Mouse (Mus musculus): Measurements from ENCODE around the gene Pld5. TPM values are rescaled to one million over a fixed set of nuclear protein-coding genes. Genes with fewer than 3 reads are reported as not detected.
A peak's percentile ranks its signal among the peaks of the same experiment; 100 is the strongest.

Pld5 gene
- total and polyA plus RNA-seq, 2 experiments = not detected

DNA sequence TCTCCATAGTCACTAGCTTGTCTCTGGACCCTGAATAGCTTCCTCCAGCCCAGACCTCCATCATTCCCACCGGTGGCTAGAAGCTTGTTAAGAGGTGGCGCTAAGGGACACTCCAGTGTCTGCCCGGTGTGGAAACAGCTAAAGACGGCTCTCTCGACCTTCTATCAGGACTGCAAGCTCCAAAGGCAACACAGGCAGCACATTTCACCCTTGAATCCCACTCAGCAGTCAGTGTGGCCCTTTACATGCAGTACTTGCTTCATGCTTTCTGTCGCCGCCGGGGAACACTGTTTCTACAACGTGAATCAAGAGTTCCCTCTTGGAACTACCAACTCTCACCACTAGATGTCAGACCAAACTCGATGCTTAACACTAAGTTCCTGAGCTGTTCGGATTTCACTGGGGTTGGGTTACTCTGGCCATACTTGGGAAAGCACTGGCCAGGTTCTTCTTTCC is 338.8 kb downstream of the Pld5 start:
- no peaks in the 10 kb centered on the region for H3K27me3 ChIP-seq (ENCODE audit: control insufficient read depth, insufficient read depth, low read length)
- H3K79me2 ChIP-seq (ENCODE audit: control insufficient read depth, insufficient read depth, low read length) = no peaks in the 10 kb centered on the region
- no peak overlapping the region for H3K27ac ChIP-seq (replicated peaks; ENCODE audit: insufficient read depth, low read depth, low read length)
- WGBS = 14% methylated on average over 11 of the region's 11 CpGs
- TF ChIP-seq POLR2A (IDR thresholded peaks at IDR 0.05; ENCODE audit: extremely low read depth, insufficient read depth, low read length) (no peak), CTCF (IDR thresholded peaks at IDR 0.05; ENCODE audit: low read depth, low read length) (peak; percentile 27; the same call in 1 of the 2 replicates)
- peaks cover 2% of the 10 kb centered on the region for H3K4me1 ChIP-seq (ENCODE audit: control insufficient read depth, insufficient read depth, low read length)
- H3K4me3 ChIP-seq (ENCODE audit: insufficient read depth, low read depth, low read length) = no peak overlapping the region
- DNase-seq (ENCODE audit: extremely low read depth, low read depth, low spot score) = peak; percentile 56
- H3K36me3 ChIP-seq (ENCODE audit: control insufficient read depth, insufficient read depth, low read length) = no peaks in the 10 kb centered on the region
- H3K9ac ChIP-seq (ENCODE audit: low read depth, low read length) = peak overlapping the region; percentile 52

DNA sequence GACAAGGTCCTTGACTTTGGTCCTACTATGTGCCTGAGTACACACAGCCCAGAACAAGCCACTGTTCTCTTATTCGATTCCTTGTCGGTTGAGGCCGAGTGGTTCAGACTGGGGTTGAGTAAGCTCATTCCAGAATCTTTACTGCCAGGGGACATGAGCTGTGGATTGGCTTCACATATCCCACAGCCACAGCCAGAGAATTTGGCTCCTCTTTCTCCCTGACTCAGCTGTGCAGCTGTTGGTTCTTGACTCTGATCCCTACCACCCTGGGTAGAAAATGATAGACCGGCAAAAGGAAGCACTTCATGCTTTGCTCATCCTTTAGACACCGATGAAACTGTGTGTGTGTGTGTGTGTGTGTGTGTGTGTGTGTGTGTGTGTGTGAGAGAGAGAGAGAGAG is 343.7 kb downstream of the Pld5 start:
- DNase-seq (ENCODE audit: extremely low read depth, low read depth, low spot score) = no peak
- TF ChIP-seq CTCF (IDR thresholded peaks at IDR 0.05; ENCODE audit: low read depth, low read length) (no peak), POLR2A (IDR thresholded peaks at IDR 0.05; ENCODE audit: extremely low read depth, insufficient read depth, low read length) (no peak)
- Histone ChIP-seq H3K36me3 (ENCODE audit: control insufficient read depth, insufficient read depth, low read length) (no peaks in the 10 kb centered on the region), H3K27ac (replicated peaks; ENCODE audit: insufficient read depth, low read depth, low read length) (no peak overlapping the region), H3K79me2 (ENCODE audit: control insufficient read depth, insufficient read depth, low read length) (no peaks in the 10 kb centered on the region), H3K27me3 (ENCODE audit: control insufficient read depth, insufficient read depth, low read length) (no peaks in the 10 kb centered on the region), H3K4me1 (ENCODE audit: control insufficient read depth, insufficient read depth, low read length) (peaks cover 2% of the 10 kb centered on the region), H3K9ac (ENCODE audit: low read depth, low read length) (no peak overlapping the region), H3K4me3 (ENCODE audit: insufficient read depth, low read depth, low read length) (no peak overlapping the region)
- 85% methylated on average over 5 of the region's 5 CpGs for WGBS

DNA sequence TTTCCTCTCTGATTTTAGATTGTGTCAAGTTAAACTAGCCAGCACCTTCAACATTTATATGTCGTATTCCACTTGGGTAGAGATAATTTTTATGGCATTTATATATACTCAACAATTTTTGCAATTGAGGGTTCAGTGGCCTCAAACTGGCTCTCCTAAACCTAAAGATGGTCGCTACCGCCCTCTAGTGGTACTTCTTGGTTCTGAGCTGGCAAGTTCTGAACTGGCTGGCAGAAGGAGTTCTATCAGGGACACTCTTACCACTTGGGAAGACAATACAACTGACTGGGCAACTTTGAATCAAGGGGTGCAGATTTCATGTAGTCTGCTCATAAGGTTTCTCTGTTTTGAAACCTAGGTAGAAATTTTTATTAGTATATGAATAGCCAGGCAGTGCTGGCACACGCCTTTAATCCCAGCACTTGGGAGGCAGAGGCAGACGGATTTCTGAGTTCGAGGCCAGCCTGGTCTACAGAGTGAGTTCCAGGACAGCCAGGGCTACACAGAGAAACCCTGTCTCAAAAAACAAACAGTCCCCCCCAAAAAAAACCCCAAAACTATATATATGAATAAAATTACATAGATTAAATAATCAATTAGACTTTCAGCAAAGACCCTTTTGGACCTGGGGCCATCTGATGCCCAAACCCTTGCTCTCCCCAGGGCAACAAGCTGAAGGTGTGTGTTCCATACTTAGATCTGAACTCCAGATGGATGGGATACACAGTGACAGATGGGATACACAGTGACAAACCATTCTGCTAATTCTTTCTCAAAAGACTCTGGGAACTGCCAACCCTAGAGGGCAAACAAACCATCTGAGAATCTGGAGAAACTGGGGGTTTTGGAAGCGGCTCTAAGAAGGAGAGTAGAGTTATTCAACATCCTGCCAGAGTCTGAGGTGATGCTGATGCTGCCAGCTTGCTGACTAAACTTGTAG is 351.0 kb downstream of the Pld5 start:
- TF ChIP-seq CTCF (IDR thresholded peaks at IDR 0.05; ENCODE audit: low read depth, low read length) (peak; percentile 68), POLR2A (IDR thresholded peaks at IDR 0.05; ENCODE audit: extremely low read depth, insufficient read depth, low read length) (no peak)
- Histone ChIP-seq H3K4me3 (ENCODE audit: insufficient read depth, low read depth, low read length) (no peak overlapping the region), H3K27ac (replicated peaks; ENCODE audit: insufficient read depth, low read depth, low read length) (no peak overlapping the region), H3K27me3 (ENCODE audit: control insufficient read depth, insufficient read depth, low read length) (no peaks in the 10 kb centered on the region), H3K9ac (ENCODE audit: low read depth, low read length) (no peak overlapping the region), H3K79me2 (ENCODE audit: control insufficient read depth, insufficient read depth, low read length) (no peaks in the 10 kb centered on the region), H3K4me1 (ENCODE audit: control insufficient read depth, insufficient read depth, low read length) (no peaks in the 10 kb centered on the region), H3K36me3 (ENCODE audit: control insufficient read depth, insufficient read depth, low read length) (no peaks in the 10 kb centered on the region)
- DNase-seq (ENCODE audit: extremely low read depth, low read depth, low spot score) = peak; percentile 50
- 44% methylated on average over 7 of the region's 7 CpGs for WGBS

DNA sequence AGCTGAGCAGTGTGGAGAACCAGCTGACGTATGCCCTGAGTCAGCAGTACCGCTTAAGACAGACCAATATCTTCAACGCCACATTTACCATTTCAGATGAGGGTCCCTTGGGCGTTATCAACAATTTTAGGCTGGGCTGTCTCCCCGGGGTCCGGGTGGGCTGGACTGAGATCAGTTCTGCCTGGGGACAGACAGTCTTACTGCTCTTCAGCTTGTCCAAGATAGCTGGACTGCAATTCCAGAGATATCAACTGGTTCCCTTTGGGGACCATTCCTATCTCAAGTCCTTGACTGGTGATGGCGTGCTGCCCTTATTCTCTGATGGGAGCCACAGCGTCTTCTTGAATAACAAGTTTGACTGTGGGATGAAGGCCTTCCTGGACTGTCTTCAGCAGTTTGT is 354.0 kb downstream of the Pld5 start:
- H3K4me1 ChIP-seq (ENCODE audit: control insufficient read depth, insufficient read depth, low read length) = no peaks in the 10 kb centered on the region
- no peak overlapping the region for H3K27ac ChIP-seq (replicated peaks; ENCODE audit: insufficient read depth, low read depth, low read length)
- no peak overlapping the region for H3K9ac ChIP-seq (ENCODE audit: low read depth, low read length)
- H3K4me3 ChIP-seq (ENCODE audit: insufficient read depth, low read depth, low read length) = no peak overlapping the region
- H3K36me3 ChIP-seq (ENCODE audit: control insufficient read depth, insufficient read depth, low read length) = no peaks in the 10 kb centered on the region
- no peak for DNase-seq (ENCODE audit: extremely low read depth, low read depth, low spot score)
- WGBS = 87% methylated on average over 8 of the region's 8 CpGs
- no peaks in the 10 kb centered on the region for H3K27me3 ChIP-seq (ENCODE audit: control insufficient read depth, insufficient read depth, low read length)
- TF ChIP-seq CTCF (IDR thresholded peaks at IDR 0.05; ENCODE audit: low read depth, low read length) (no peak), POLR2A (IDR thresholded peaks at IDR 0.05; ENCODE audit: extremely low read depth, insufficient read depth, low read length) (no peak)
- no peaks in the 10 kb centered on the region for H3K79me2 ChIP-seq (ENCODE audit: control insufficient read depth, insufficient read depth, low read length)

DNA sequence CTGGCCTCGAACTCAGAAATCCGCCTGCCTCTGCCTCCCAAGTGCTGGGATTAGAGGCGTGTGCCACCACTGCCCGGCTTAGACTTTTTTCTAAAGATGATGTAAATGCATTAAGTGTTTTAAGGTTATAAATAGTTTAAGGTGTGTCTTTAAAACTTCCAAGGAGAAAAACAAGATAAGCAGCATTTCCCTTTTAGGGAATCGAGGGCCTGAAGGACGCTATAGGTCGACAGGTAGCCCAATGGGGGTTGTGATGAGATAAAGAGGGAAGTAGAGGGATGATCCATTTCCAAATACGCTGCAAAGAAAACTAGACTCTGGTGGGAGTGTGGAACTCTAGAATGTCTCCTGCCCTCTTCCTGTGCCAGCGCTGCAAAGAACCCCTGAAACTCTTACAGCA is 355.1 kb downstream of the Pld5 start, which contains the start of gene Gm38100:
Gene Gm38100 (plus strand): TSS at position 301 of the 400 bp plus-strand sequence.
- TF ChIP-seq CTCF (IDR thresholded peaks at IDR 0.05; ENCODE audit: low read depth, low read length) (no peak), POLR2A (IDR thresholded peaks at IDR 0.05; ENCODE audit: extremely low read depth, insufficient read depth, low read length) (no peak)
- no peaks in the 10 kb centered on the region for H3K4me1 ChIP-seq (ENCODE audit: control insufficient read depth, insufficient read depth, low read length)
- no peaks in the 10 kb centered on the region for H3K27me3 ChIP-seq (ENCODE audit: control insufficient read depth, insufficient read depth, low read length)
- no peaks in the 10 kb centered on the region for H3K79me2 ChIP-seq (ENCODE audit: control insufficient read depth, insufficient read depth, low read length)
- DNase-seq (ENCODE audit: extremely low read depth, low read depth, low spot score) = no peak
- H3K4me3 ChIP-seq (ENCODE audit: insufficient read depth, low read depth, low read length) = no peak within 1 kb of the TSS
- WGBS = 78% methylated on average over 9 of the region's 9 CpGs
- no peaks in the 10 kb centered on the region for H3K36me3 ChIP-seq (ENCODE audit: control insufficient read depth, insufficient read depth, low read length)
- H3K27ac ChIP-seq (replicated peaks; ENCODE audit: insufficient read depth, low read depth, low read length) = no peak within 1 kb of the TSS
- H3K9ac ChIP-seq (ENCODE audit: low read depth, low read length) = no peak within 1 kb of the TSS

All from liver, adult 2 months (tissue).